Mouse (Mus musculus) stomach, postnatal 0 days (tissue): ENCODE measurements at regions not wholly inside any gene's neighbourhood (a gene's known extent, or its start where the extent isn't known, plus 50 kb on each side); places are given as distances from the start of the nearest gene placed in this dataset.

Experiments used
- ATAC-seq: fragments of 200-750 bp; cut with Nextera tagmentation; 2 replicates; pipeline ENCODE4 v1.8.0; 2017; ENCODE audit not compliant: low FRiP score, low TSS enrichment
- DNase-seq: peaks from one replicate; pipeline ENCODE4 v3.0.0-alpha.2; 2016; ENCODE audit warnings: low spot score
- H3K27ac ChIP-seq: fragments of 300-500 bp; sonication (generic); replicated peaks from 2 replicates; pipeline ENCODE4 v1.5.1; 2014; ENCODE audit warnings: mild to moderate bottlenecking, control low read depth
- H3K27me3 ChIP-seq: fragments of 300-500 bp; sonication (generic); 2 replicates; pipeline ENCODE4 v1.6.1; 2014; ENCODE audit warnings: low read length; ENCODE audit not compliant: control insufficient read depth, insufficient read depth
- H3K36me3 ChIP-seq: fragments of 300-500 bp; sonication (generic); 2 replicates; pipeline ENCODE4 v1.6.1; 2014; ENCODE audit warnings: low read length, mixed read lengths; ENCODE audit not compliant: control insufficient read depth, insufficient read depth
- H3K4me1 ChIP-seq: fragments of 300-500 bp; sonication (generic); replicated peaks from 2 replicates; pipeline ENCODE4 v1.6.1; 2014; ENCODE audit warnings: antibody characterized with exemption; ENCODE audit not compliant: control insufficient read depth, insufficient read depth
- H3K4me2 ChIP-seq: fragments of 300-500 bp; sonication (generic); replicated peaks from 2 replicates; pipeline ENCODE4 v1.6.1; 2014; ENCODE audit warnings: low read depth, mild to moderate bottlenecking, control low read depth, moderate library complexity
- H3K4me3 ChIP-seq: fragments of 300-500 bp; sonication (generic); 2 replicates; pipeline ENCODE4 v1.5.1; 2014; ENCODE audit warnings: low read depth, low read length, control low read depth
- H3K9ac ChIP-seq: fragments of 300-500 bp; sonication (generic); 2 replicates; pipeline ENCODE4 v1.6.1; 2014; ENCODE audit warnings: mild to moderate bottlenecking, low read length, control low read depth, mixed read lengths
- H3K9me3 ChIP-seq: fragments of 300-500 bp; sonication (generic); 2 replicates; pipeline ENCODE4 v1.6.1; 2016; ENCODE audit warnings: low read length; ENCODE audit not compliant: control insufficient read depth
- CTCF ChIP-seq: IDR thresholded peaks from 2 replicates; pipeline ENCODE4 v1.5.1; 2016; ENCODE audit warnings: antibody characterized with exemption, low read depth, mild to moderate bottlenecking, moderate library complexity
- EP300 ChIP-seq: optimal IDR thresholded peaks from 2 replicates; pipeline ENCODE3; 2016; ENCODE audit warnings: antibody characterized with exemption
- WGBS: fragments of 180-500 bp; shearing (Covaris S2); extraction: QIAGEN DNeasy Blood & Tissue Kit; methylation state at CpG from one replicate; pipeline ENCODE4 v1.1.7; 2014; 5-methylcytosine and 5-hydroxymethylcytosine counted together

DNA sequence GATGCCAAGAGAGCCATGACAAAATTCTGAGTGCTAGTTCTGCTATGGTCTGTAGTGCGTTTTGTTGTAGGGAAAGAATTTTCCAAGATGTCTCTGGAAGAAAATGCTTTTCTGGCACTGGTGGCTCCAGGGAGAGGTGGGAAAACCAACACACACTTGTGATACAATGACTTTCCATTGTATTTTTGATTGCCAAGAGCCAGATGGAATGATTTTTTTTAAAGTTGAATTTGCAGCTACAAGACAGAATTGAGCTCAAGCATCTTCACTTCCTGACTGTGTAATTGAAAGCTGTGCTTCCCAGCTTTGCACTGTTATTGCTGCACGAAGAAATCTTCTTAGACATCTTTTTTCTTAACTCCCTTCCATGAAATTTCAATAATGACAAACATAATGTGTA lies 285.3 kb downstream of the Jrkl start:
- no peak for DNase-seq
- no peaks in the 10 kb centered on the region for H3K9me3 ChIP-seq
- no peak overlapping the region for H3K27ac ChIP-seq
- no peaks in the 10 kb centered on the region for H3K36me3 ChIP-seq
- no peak overlapping the region for H3K9ac ChIP-seq
- no peak overlapping the region for H3K4me2 ChIP-seq
- 61% methylated on average over 2 of the region's 2 CpGs for WGBS
- no peaks in the 10 kb centered on the region for H3K4me1 ChIP-seq
- TF ChIP-seq EP300 (no peak), CTCF (no peak)
- H3K4me3 ChIP-seq: no peak overlapping the region
- H3K27me3 ChIP-seq: no peaks in the 10 kb centered on the region
- ATAC-seq: no peak

DNA sequence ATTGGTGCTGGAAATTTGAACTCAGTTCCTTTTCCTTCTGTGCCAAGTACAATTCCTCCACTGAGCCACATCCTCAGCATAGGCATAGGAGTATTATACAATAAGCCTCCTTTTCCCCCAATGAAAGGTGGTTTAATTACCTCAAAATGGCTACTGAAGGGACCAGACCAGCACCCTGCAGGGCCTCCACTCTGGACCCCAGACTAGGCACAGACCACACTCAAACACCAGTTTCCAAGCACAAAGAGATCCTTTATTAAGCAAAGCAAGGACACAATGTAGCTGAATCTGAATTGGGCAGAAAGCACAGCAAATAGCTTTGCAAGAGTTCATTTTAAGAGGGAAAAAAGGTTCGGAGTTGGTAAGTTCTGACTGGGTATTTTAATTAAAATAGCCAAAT lies 299.5 kb downstream of the Jrkl start:
- H3K36me3 ChIP-seq: no peaks in the 10 kb centered on the region
- DNase-seq (no peak), ATAC-seq (no peak)
- no peaks in the 10 kb centered on the region for H3K9me3 ChIP-seq
- H3K4me3 ChIP-seq: no peak overlapping the region
- H3K9ac ChIP-seq: no peak overlapping the region
- H3K27me3 ChIP-seq: no peaks in the 10 kb centered on the region
- no peak overlapping the region for H3K27ac ChIP-seq
- no peaks in the 10 kb centered on the region for H3K4me1 ChIP-seq
- 64% methylated on average over 1 of the region's 1 CpGs for WGBS
- H3K4me2 ChIP-seq: no peak overlapping the region
- TF ChIP-seq EP300: no peak

- TF ChIP-seq CTCF: no peak
- no peak for TF ChIP-seq EP300
- no peak overlapping the region for H3K27ac ChIP-seq
- no peak overlapping the region for H3K4me2 ChIP-seq
- no peak overlapping the region for H3K4me3 ChIP-seq
- ATAC-seq: no peak
- H3K27me3 ChIP-seq: no peaks in the 10 kb centered on the region
- H3K9me3 ChIP-seq: no peaks in the 10 kb centered on the region
- no peaks in the 10 kb centered on the region for H3K36me3 ChIP-seq
- no peak for DNase-seq
- WGBS: 59% methylated on average over 2 of the region's 2 CpGs
- no peaks in the 10 kb centered on the region for H3K4me1 ChIP-seq
- no peak overlapping the region for H3K9ac ChIP-seq
Observed at GRCm38 (mm10) chr9:12945476-12945875, 300.2 kb downstream of the Jrkl start.

DNA sequence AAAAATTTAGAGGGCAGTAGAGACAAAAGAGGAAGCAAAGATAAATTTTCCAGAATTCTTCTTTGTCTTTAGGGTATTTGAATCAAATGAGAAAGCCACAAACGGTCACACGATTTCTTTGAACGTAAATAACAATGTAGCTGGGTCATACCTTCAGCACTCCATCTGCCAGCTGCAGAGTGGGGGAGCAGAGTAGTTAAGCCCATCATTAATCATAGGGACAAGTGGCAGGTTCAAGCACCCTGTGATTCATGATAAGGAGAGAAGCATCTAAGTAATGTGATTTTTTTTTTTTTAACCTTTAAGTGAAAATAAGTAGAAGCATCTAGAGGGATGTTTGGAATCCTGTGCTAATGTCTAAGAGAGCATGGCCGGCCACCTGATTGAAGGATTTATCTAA lies 300.6 kb downstream of the Jrkl start:
- H3K4me3 ChIP-seq: no peak overlapping the region
- no peak overlapping the region for H3K4me2 ChIP-seq
- no peaks in the 10 kb centered on the region for H3K9me3 ChIP-seq
- H3K27me3 ChIP-seq: no peaks in the 10 kb centered on the region
- 26% methylated on average over 4 of the region's 4 CpGs for WGBS
- no peaks in the 10 kb centered on the region for H3K36me3 ChIP-seq
- no peak overlapping the region for H3K27ac ChIP-seq
- DNase-seq (no peak), ATAC-seq (no peak)
- no peak overlapping the region for H3K9ac ChIP-seq
- TF ChIP-seq EP300 (no peak), CTCF (no peak)
- no peaks in the 10 kb centered on the region for H3K4me1 ChIP-seq

DNA sequence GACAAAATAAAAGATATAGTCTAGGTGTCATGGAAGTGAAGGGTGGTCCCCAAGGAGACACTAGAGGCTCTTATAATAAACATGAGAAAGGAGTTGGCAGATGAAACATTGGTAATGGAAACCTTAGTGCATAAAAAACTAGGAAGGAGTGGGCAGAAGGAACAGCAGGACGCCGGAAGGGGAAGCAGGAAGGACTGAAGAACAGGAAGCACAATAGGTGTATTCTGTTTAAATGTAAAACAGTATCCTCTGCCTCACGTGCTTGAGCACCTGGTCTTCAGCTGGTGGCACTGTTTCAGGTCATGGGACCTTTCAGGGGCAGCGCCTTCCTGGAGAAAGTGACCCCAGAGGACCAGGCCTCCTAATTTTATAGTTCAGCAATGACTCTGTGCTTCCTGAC lies 310.6 kb downstream of the Jrkl start:
- TF ChIP-seq CTCF (no peak), EP300 (no peak)
- ATAC-seq: no peak
- no peaks in the 10 kb centered on the region for H3K4me1 ChIP-seq

DNA sequence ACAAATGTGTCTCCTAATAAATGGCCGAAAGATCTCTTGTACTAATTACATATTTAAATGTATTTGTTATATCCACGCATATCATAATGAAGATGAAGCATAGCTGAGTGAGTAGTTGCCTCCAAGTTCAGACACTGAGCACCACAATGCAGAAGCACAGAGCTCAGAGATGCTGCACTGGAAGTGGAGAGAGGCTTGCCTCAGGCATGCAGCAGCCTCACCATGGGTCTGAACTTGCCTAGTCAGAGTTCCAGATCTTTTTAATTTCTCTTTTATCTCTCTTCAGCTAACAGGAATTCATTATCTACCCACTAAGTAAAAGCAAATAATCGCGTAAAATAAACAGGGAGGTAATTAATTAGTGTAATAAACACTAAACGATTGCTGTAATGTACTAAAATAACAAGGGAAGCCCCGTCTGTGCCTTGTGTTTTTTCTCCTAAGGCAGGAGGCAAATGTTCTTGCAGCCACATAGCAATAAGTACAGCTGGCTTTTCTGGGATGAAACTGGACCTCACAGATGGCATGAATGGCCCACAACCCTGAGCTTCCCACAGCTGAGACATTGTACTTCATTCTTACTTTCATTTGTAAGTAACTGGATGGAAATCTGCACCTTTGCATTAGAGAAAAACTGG lies 320.0 kb downstream of the Jrkl start:
- TF ChIP-seq EP300 (no peak), CTCF (no peak)
- Histone ChIP-seq H3K36me3 (no peaks in the 10 kb centered on the region), H3K9me3 (no peaks in the 10 kb centered on the region), H3K4me1 (no peaks in the 10 kb centered on the region), H3K27ac (no peak overlapping the region), H3K4me2 (no peak overlapping the region), H3K9ac (no peak overlapping the region), H3K27me3 (no peaks in the 10 kb centered on the region), H3K4me3 (no peak overlapping the region)
- ATAC-seq (no peak), DNase-seq (no peak)
- WGBS: 59% methylated on average over 6 of the region's 6 CpGs

More for the DNA sequence above, 310.6 kb downstream of the Jrkl start:
- no peak overlapping the region for H3K4me3 ChIP-seq
- no peak overlapping the region for H3K27ac ChIP-seq
- 77% methylated on average over 4 of the region's 4 CpGs for WGBS
- H3K4me2 ChIP-seq: no peak overlapping the region
- H3K27me3 ChIP-seq: no peaks in the 10 kb centered on the region
- no peaks in the 10 kb centered on the region for H3K36me3 ChIP-seq
- H3K9ac ChIP-seq: no peak overlapping the region
- H3K9me3 ChIP-seq: no peaks in the 10 kb centered on the region
- DNase-seq: no peak
